7 mouse cellular contexts compared by ENCODE assay signal in the genomic region with DNA sequence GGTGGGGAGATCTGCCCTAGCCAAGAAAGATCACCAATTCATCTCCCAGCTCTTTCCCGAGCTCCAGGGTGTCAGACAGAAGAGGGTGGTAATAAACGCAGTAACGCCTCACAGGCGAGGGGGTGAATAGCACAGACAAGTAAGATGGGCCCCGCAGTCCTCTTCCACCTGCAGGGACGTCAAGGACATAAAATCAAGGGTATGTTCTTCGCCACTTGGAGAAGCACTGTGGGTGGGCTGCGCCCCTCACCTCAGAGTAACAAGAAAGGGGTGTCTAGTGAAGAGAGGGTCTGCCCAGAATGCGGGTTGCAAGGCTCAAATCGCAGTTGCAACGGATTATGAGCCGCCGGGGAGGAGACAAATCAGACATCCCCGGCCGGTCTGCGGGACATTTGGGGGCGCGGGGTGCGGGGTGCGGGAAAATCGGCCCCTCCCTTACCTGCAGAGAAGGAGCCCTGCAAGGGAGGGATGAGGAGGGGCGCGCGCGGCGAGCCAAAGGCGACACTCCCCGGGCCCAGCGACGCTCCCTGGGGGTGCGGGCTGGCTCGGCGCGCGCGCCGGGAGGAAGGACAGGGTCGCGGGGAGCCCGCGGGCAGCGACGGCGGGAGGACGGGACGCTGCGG. TPM values are rescaled to one million over a fixed set of nuclear protein-coding genes. Genes with fewer than 3 reads are reported as not detected.
DNase-seq lines count a peak whose midpoint lies in the region; ATAC-seq lines count a peak whose summit lies in the region.

No protein-coding gene starts in this region.

- no peaks in the 10 kb centered on the region for H3K9me3 ChIP-seq in forebrain, embryonic 12.5 days
- no peaks in the 10 kb centered on the region for H3K9me3 ChIP-seq in neural tube, embryonic 12.5 days

- ATAC-seq in activated CD4-positive, CD25-positive, alpha-beta regulatory T cell, adult 4 months = peak; percentile 29
- ATAC-seq in forebrain, embryonic 12.5 days (ENCODE audit: low FRiP score) = peak; percentile 31
- peak; percentile 23; the same call in 1 of the 2 replicates for ATAC-seq in neural tube, embryonic 12.5 days (ENCODE audit: low FRiP score, low read depth)

- H3K27ac ChIP-seq in forebrain, embryonic 12.5 days = peak overlapping the region; percentile 94
- H3K27ac ChIP-seq in neural tube, embryonic 12.5 days = peak overlapping the region; percentile 89

- H3K4me1 ChIP-seq in forebrain, embryonic 12.5 days = peaks cover 54% of the 10 kb centered on the region
- H3K4me1 ChIP-seq in neural tube, embryonic 12.5 days = peaks cover 51% of the 10 kb centered on the region

- 1% methylated on average over 31 of the region's 47 CpGs for WGBS in forebrain, embryonic 12.5 days
- 1% methylated on average over 43 of the region's 47 CpGs for WGBS in neural tube, embryonic 12.5 days

- peak overlapping the region; percentile 84 for H3K4me2 ChIP-seq in forebrain, embryonic 12.5 days
- H3K4me2 ChIP-seq in neural tube, embryonic 12.5 days (replicated peaks) = peak overlapping the region; percentile 87

- peaks cover 20% of the 10 kb centered on the region; the same call in 1 of the 2 replicates for H3K27me3 ChIP-seq in forebrain, embryonic 12.5 days
- no peaks in the 10 kb centered on the region for H3K27me3 ChIP-seq in neural tube, embryonic 12.5 days (replicated peaks)

- H3K9ac ChIP-seq in forebrain, embryonic 12.5 days = peak overlapping the region; percentile 91
- peak overlapping the region; percentile 92 for H3K9ac ChIP-seq in neural tube, embryonic 12.5 days

- DNase-seq in right cerebral cortex, postnatal 14 days = peak; percentile 30
- DNase-seq in right cerebral cortex, adult 18-20 months = no peak
- DNase-seq in kidney, postnatal 14 days = peak; percentile 34
- no peak for DNase-seq in ovary, adult 18-20 months (ENCODE audit: low spot score)

- peak overlapping the region; percentile 91 for H3K4me3 ChIP-seq in forebrain, embryonic 12.5 days (replicated peaks)
- H3K4me3 ChIP-seq in neural tube, embryonic 12.5 days = peak overlapping the region; percentile 93

- no peaks in the 10 kb centered on the region for H3K36me3 ChIP-seq in forebrain, embryonic 12.5 days (replicated peaks)
- 0 out of 2 replicates have a peak, but pooled peaks cover 8% of the 10 kb centered on the region for H3K36me3 ChIP-seq in neural tube, embryonic 12.5 days

RNA-seq across cellular contexts. Expression of gene Hdac5, which starts 0.5 kb away (rescaled TPM):
- polyA plus RNA-seq in activated CD4-positive, CD25-positive, alpha-beta regulatory T cell, adult 4 months (2017; shearing (Covaris generic)) = 1 to 10 TPM; 6.0 to 9.3 TPM
- 68.8 and 70.6 TPM in 2 replicates for polyA plus RNA-seq in forebrain, embryonic 12.5 days (2016; fragmentation: Nextera tagmentation; extraction: Ambion mirVana)
- 104 and 106 TPM in 2 replicates for polyA plus RNA-seq in neural tube, embryonic 12.5 days (2016; fragmentation: Nextera tagmentation; extraction: Ambion mirVana)

RNA-seq across cellular contexts. Expression of gene BC030867, which starts 19.2 kb away (rescaled TPM):
- polyA plus RNA-seq in activated CD4-positive, CD25-positive, alpha-beta regulatory T cell, adult 4 months (2017; shearing (Covaris generic)) = 1 to 10 TPM; 2.0 to 3.8 TPM
- 18.5 and 19.4 TPM in 2 replicates for polyA plus RNA-seq in forebrain, embryonic 12.5 days (2016; fragmentation: Nextera tagmentation; extraction: Ambion mirVana)
- 10.0 and 11.6 TPM in 2 replicates for polyA plus RNA-seq in neural tube, embryonic 12.5 days (2016; fragmentation: Nextera tagmentation; extraction: Ambion mirVana)

RNA-seq across cellular contexts. Expression of gene Asb16, which starts 39.1 kb away (rescaled TPM):
- not detected for polyA plus RNA-seq in activated CD4-positive, CD25-positive, alpha-beta regulatory T cell, adult 4 months (2017; shearing (Covaris generic))
- not detected in 2 replicates for polyA plus RNA-seq in forebrain, embryonic 12.5 days (2016; fragmentation: Nextera tagmentation; extraction: Ambion mirVana)
- not detected in 2 replicates for polyA plus RNA-seq in neural tube, embryonic 12.5 days (2016; fragmentation: Nextera tagmentation; extraction: Ambion mirVana)

RNA-seq across cellular contexts. Expression of gene G6pc3, which starts 40.0 kb away (rescaled TPM):
- polyA plus RNA-seq in activated CD4-positive, CD25-positive, alpha-beta regulatory T cell, adult 4 months (2017; shearing (Covaris generic)) = 10 to 100 TPM; 24.6 to 36.3 TPM
- 26.6 and 28.3 TPM in 2 replicates for polyA plus RNA-seq in forebrain, embryonic 12.5 days (2016; fragmentation: Nextera tagmentation; extraction: Ambion mirVana)
- 29.6 and 30.8 TPM in 2 replicates for polyA plus RNA-seq in neural tube, embryonic 12.5 days (2016; fragmentation: Nextera tagmentation; extraction: Ambion mirVana)

RNA-seq across cellular contexts. Expression of gene Lsm12, which starts 44.3 kb away (rescaled TPM):
- 10 to 100 TPM; 44.8 to 78.5 TPM for polyA plus RNA-seq in activated CD4-positive, CD25-positive, alpha-beta regulatory T cell, adult 4 months (2017; shearing (Covaris generic))
- 136 and 139 TPM in 2 replicates for polyA plus RNA-seq in forebrain, embryonic 12.5 days (2016; fragmentation: Nextera tagmentation; extraction: Ambion mirVana)
- polyA plus RNA-seq in neural tube, embryonic 12.5 days (2016; fragmentation: Nextera tagmentation; extraction: Ambion mirVana) = 87.0 and 112 TPM in 2 replicates

Comparison
In these comparisons a context has a peak if more than half of its experiments do, and no peak if none do; other contexts are left out.
1. DNase-seq: peak in right cerebral cortex, postnatal 14 days (single experiment) and kidney, postnatal 14 days (single experiment); none in right cerebral cortex, adult 18-20 months (single experiment) and ovary, adult 18-20 months (single experiment).
2. Peak in every context shown above with its lines, with median percentiles within 50 percentile points of each other: ATAC-seq.